In genomic region chr8:45675821-45676279, GRCm38 (mm10) we compare ENCODE assay signal across 17 mouse cellular contexts.
DNase-seq lines count a peak whose midpoint lies in the region; ATAC-seq and TF ChIP-seq lines count a peak whose summit lies in the region.
"Had no signal": no experiment of that assay in that cellular context is flagged by ENCODE, and none has a peak within 500 bp of the region (broad histone marks: within the 10 kb centered on the region; RNA-seq: fewer than 3 reads in every experiment).

No protein-coding gene starts in this region.

- H3K4me1 ChIP-seq in hindbrain, embryonic 11.5 days (replicated peaks; ENCODE audit: control insufficient read depth, insufficient read depth, low read length) = no peaks in the 10 kb centered on the region
- H3K4me1 ChIP-seq in hindbrain, embryonic 10.5 days (replicated peaks) = peaks cover 20% of the 10 kb centered on the region
- H3K4me1 ChIP-seq in forebrain, embryonic 15.5 days = peaks cover 35% of the 10 kb centered on the region
- H3K4me1 ChIP-seq in liver, postnatal 0 days (ENCODE audit: insufficient read depth) = no peaks in the 10 kb centered on the region
- H3K4me1 ChIP-seq: embryonic facial prominence, embryonic 12.5 days; intestine, embryonic 15.5 days had no signal

- peak; percentile 54 for DNase-seq in hindbrain, embryonic 11.5 days (ENCODE audit: low spot score)
- DNase-seq in hindbrain, embryonic 10.5 days (ENCODE audit: low spot score) = no peak
- peak; percentile 25 for DNase-seq in mesoderm, embryonic 11.5 days (ENCODE audit: low read depth, low spot score)
- peak; percentile 27 for DNase-seq in retina, embryonic 14.5 days (ENCODE audit: low spot score)
- DNase-seq in liver, postnatal 0 days = no peak
- no peak for DNase-seq in adrenal gland, adult 18-20 months (ENCODE audit: low spot score in 2 of 2)
- DNase-seq: cerebellum, adult 11 months; cerebellum, postnatal 36 days; gastrocnemius, adult 2 months; heart, adult 2 months; heart, postnatal 10 days; thymus, postnatal 36 days had no signal

- no peaks in the 10 kb centered on the region for H3K9me3 ChIP-seq in hindbrain, embryonic 11.5 days (ENCODE audit: control insufficient read depth, low read length)
- no peaks in the 10 kb centered on the region for H3K9me3 ChIP-seq in hindbrain, embryonic 10.5 days
- H3K9me3 ChIP-seq in forebrain, embryonic 15.5 days = no peaks in the 10 kb centered on the region
- no peaks in the 10 kb centered on the region for H3K9me3 ChIP-seq in liver, postnatal 0 days (ENCODE audit: low read length)
- H3K9me3 ChIP-seq: embryonic facial prominence, embryonic 12.5 days; intestine, embryonic 15.5 days had no signal

- ATAC-seq in hindbrain, embryonic 11.5 days (ENCODE audit: low FRiP score) = peak; percentile 85
- ATAC-seq in forebrain, embryonic 15.5 days (replicated peaks) = peak; percentile 71
- ATAC-seq in liver, postnatal 0 days = no peak
- ATAC-seq: intestine, embryonic 15.5 days had no signal

- WGBS in hindbrain, embryonic 11.5 days = 56% methylated on average over 6 of the region's 6 CpGs
- 74% methylated on average over 6 of the region's 6 CpGs for WGBS in hindbrain, embryonic 10.5 days
- 10% methylated on average over 6 of the region's 6 CpGs for whole genome bisulfite sequencing in forebrain, embryonic 15.5 days
- 71% methylated on average over 6 of the region's 6 CpGs for WGBS in liver, postnatal 0 days (ENCODE audit: insufficient replicate concordance)

- no peak overlapping the region for H3K4me3 ChIP-seq in hindbrain, embryonic 11.5 days (ENCODE audit: low read depth, low read length)
- H3K4me3 ChIP-seq in hindbrain, embryonic 10.5 days = no peak overlapping the region
- no peak overlapping the region for H3K4me3 ChIP-seq in forebrain, embryonic 15.5 days
- no peak overlapping the region for H3K4me3 ChIP-seq in liver, postnatal 0 days (ENCODE audit: low read depth, low read length)
- H3K4me3 ChIP-seq: embryonic facial prominence, embryonic 12.5 days; gastrocnemius, adult 2 months; heart, adult 2 months; intestine, embryonic 15.5 days had no signal

- no peak overlapping the region for H3K27ac ChIP-seq in hindbrain, embryonic 11.5 days (ENCODE audit: low read depth, low read length)
- no peak overlapping the region for H3K27ac ChIP-seq in hindbrain, embryonic 10.5 days
- peak overlapping the region; percentile 82 for H3K27ac ChIP-seq in forebrain, embryonic 15.5 days (replicated peaks)
- H3K27ac ChIP-seq in liver, postnatal 0 days (ENCODE audit: low read depth) = no peak overlapping the region
- H3K27ac ChIP-seq: embryonic facial prominence, embryonic 12.5 days; gastrocnemius, adult 2 months; heart, adult 2 months; intestine, embryonic 15.5 days; kidney, postnatal 0 days; stomach, postnatal 0 days had no signal

- TF ChIP-seq EP300 in liver, postnatal 0 days (IDR thresholded peaks at IDR 0.05; ENCODE audit: low read depth) = no peak

- no peaks in the 10 kb centered on the region for H3K27me3 ChIP-seq in hindbrain, embryonic 11.5 days (ENCODE audit: control insufficient read depth, insufficient read depth, low read length)
- no peaks in the 10 kb centered on the region for H3K27me3 ChIP-seq in hindbrain, embryonic 10.5 days (ENCODE audit: insufficient read depth, poor library complexity, severe bottlenecking)
- H3K27me3 ChIP-seq in forebrain, embryonic 15.5 days = no peaks in the 10 kb centered on the region
- H3K27me3 ChIP-seq in liver, postnatal 0 days (ENCODE audit: insufficient read depth, low read length) = no peaks in the 10 kb centered on the region
- H3K27me3 ChIP-seq: embryonic facial prominence, embryonic 12.5 days; intestine, embryonic 15.5 days had no signal

- TF ChIP-seq CTCF in liver, postnatal 0 days (IDR thresholded peaks at IDR 0.05; ENCODE audit: low read depth) = no peak

- no peak overlapping the region for H3K4me2 ChIP-seq in hindbrain, embryonic 11.5 days (replicated peaks; ENCODE audit: low read depth, low read length)
- no peak overlapping the region for H3K4me2 ChIP-seq in forebrain, embryonic 15.5 days (replicated peaks)
- no peak overlapping the region for H3K4me2 ChIP-seq in liver, postnatal 0 days (ENCODE audit: low read depth, low read length)
- H3K4me2 ChIP-seq: embryonic facial prominence, embryonic 12.5 days; intestine, embryonic 15.5 days had no signal

- H3K36me3 ChIP-seq in hindbrain, embryonic 11.5 days (ENCODE audit: control insufficient read depth, insufficient read depth, low read length) = no peaks in the 10 kb centered on the region
- no peaks in the 10 kb centered on the region for H3K36me3 ChIP-seq in hindbrain, embryonic 10.5 days
- no peaks in the 10 kb centered on the region for H3K36me3 ChIP-seq in forebrain, embryonic 15.5 days
- H3K36me3 ChIP-seq in liver, postnatal 0 days (replicated peaks; ENCODE audit: insufficient read depth, low read length) = no peaks in the 10 kb centered on the region
- H3K36me3 ChIP-seq: embryonic facial prominence, embryonic 12.5 days; intestine, embryonic 15.5 days had no signal

- H3K9ac ChIP-seq in hindbrain, embryonic 11.5 days (ENCODE audit: low read depth, low read length) = no peak overlapping the region
- H3K9ac ChIP-seq in forebrain, embryonic 15.5 days (replicated peaks) = no peak overlapping the region
- H3K9ac ChIP-seq in liver, postnatal 0 days (replicated peaks) = no peak overlapping the region
- H3K9ac ChIP-seq: embryonic facial prominence, embryonic 12.5 days; intestine, embryonic 15.5 days had no signal

Comparison
In these comparisons a context has a peak if more than half of its experiments do, and no peak if none do; other contexts are left out.
1. DNase-seq: peak in hindbrain, embryonic 11.5 days (single experiment), mesoderm, embryonic 11.5 days (single experiment) and retina, embryonic 14.5 days (single experiment); none in hindbrain, embryonic 10.5 days (single experiment), liver, postnatal 0 days (single experiment) and adrenal gland, adult 18-20 months (0 of 2).